Mouse (Mus musculus) neural tube, embryonic 12.5 days (tissue): ENCODE data around the gene Dgki. TPM values are rescaled to one million over a fixed set of nuclear protein-coding genes. Genes with fewer than 3 reads are reported as not detected.

Experiments
- ATAC-seq: fragments of 200-750 bp; cut with Nextera tagmentation; 2 replicates; pipeline ENCODE4 v1.8.0; 2017; ENCODE audit warnings: low read depth, mild to moderate bottlenecking, moderate TSS enrichment, moderate library complexity; ENCODE audit not compliant: low FRiP score
- H3K27ac ChIP-seq: fragments of 300-500 bp; sonication (generic); 2 replicates; pipeline ENCODE4 v1.5.1; 2016
- H3K27me3 ChIP-seq: fragments of 300-500 bp; sonication (generic); replicated peaks from 2 replicates; pipeline ENCODE4 v1.6.1; 2016; ENCODE audit warnings: mild to moderate bottlenecking
- H3K36me3 ChIP-seq: fragments of 300-500 bp; sonication (generic); 2 replicates; pipeline ENCODE4 v1.6.1; 2016; ENCODE audit warnings: mild to moderate bottlenecking
- H3K4me1 ChIP-seq: fragments of 300-500 bp; sonication (generic); 2 replicates; pipeline ENCODE4 v1.6.1; 2016
- H3K4me2 ChIP-seq: fragments of 300-500 bp; sonication (generic); replicated peaks from 2 replicates; pipeline ENCODE4 v1.6.1; 2016; ENCODE audit warnings: mild to moderate bottlenecking
- H3K4me3 ChIP-seq: fragments of 300-500 bp; sonication (generic); 2 replicates; pipeline ENCODE4 v1.5.1; 2016
- H3K9ac ChIP-seq: fragments of 300-500 bp; sonication (generic); 2 replicates; pipeline ENCODE4 v1.6.1; 2016; ENCODE audit warnings: mild to moderate bottlenecking
- H3K9me3 ChIP-seq: fragments of 300-500 bp; sonication (generic); 2 replicates; pipeline ENCODE4 v1.6.1; 2016; ENCODE audit warnings: mild to moderate bottlenecking
- WGBS: fragments of 180-500 bp; shearing (Covaris S2); methylation state at CpG from one replicate; pipeline ENCODE4 v1.1.7; 2016; 5-methylcytosine and 5-hydroxymethylcytosine counted together
- polyA plus RNA-seq: library from polyadenylated mRNA; unstranded; fragments of >200 nt; fragmentation: Nextera tagmentation; extraction: Ambion mirVana; gene quantifications from 2 replicates; pipeline ENCODE4 v1.2.1, GENCODE M21; 2016

Dgki gene
- polyA plus RNA-seq, result 4.3 and 4.9 TPM in 2 replicates

- H3K4me1 ChIP-seq, result peaks cover 23% of the 10 kb centered on the region
- under 1% methylated on average over 65 of the region's 65 CpGs for WGBS
- peak within 1 kb of the TSS; percentile 70 for H3K4me3 ChIP-seq
- H3K9me3 ChIP-seq, result no peaks in the 10 kb centered on the region
- peak within 1 kb of the TSS; percentile 91 for H3K4me2 ChIP-seq
- ATAC-seq, result peak; percentile 95
- peaks cover 15% of the 10 kb centered on the region for H3K27me3 ChIP-seq
- H3K36me3 ChIP-seq, result no peaks in the 10 kb centered on the region
- H3K9ac ChIP-seq, result peak within 1 kb of the TSS; percentile 84
- H3K27ac ChIP-seq, result 0 out of 2 replicates have a peak within 1 kb of the TSS, but pooled peaks have one; percentile 23
Measured at GRCm38 (mm10) chr6:37299562-37300390, at the start of gene Dgki. Gene Dgki (minus strand): TSS chr6:37300184.

- Histone ChIP-seq H3K4me2 (no peak overlapping the region), H3K36me3 (no peaks in the 10 kb centered on the region), H3K4me1 (no peaks in the 10 kb centered on the region; the same call in 1 of the 2 replicates), H3K4me3 (no peak overlapping the region), H3K9ac (no peak overlapping the region), H3K9me3 (no peaks in the 10 kb centered on the region), H3K27ac (no peak overlapping the region), H3K27me3 (no peaks in the 10 kb centered on the region)
- ATAC-seq, result no peak
- WGBS, result 81% methylated on average over 5 of the region's 5 CpGs
Measured at GRCm38 (mm10) chr6:37347606-37348005, 47.6 kb upstream of the Dgki start.

- Histone ChIP-seq H3K4me2 (no peak overlapping the region), H3K9ac (no peak overlapping the region), H3K4me3 (no peak overlapping the region), H3K9me3 (no peaks in the 10 kb centered on the region), H3K4me1 (0 out of 2 replicates have a peak, but pooled peaks cover 3% of the 10 kb centered on the region), H3K27me3 (no peaks in the 10 kb centered on the region), H3K27ac (no peak overlapping the region), H3K36me3 (no peaks in the 10 kb centered on the region)
- WGBS, result 89% methylated on average over 5 of the region's 5 CpGs
- ATAC-seq, result no peak
Measured at GRCm38 (mm10) chr6:37338055-37338454, 38.1 kb upstream of the Dgki start.

GRCm38 (mm10) chr6:37336831-37337260 lies 36.9 kb upstream of the Dgki start:
- Histone ChIP-seq H3K4me1 (0 out of 2 replicates have a peak, but pooled peaks cover 3% of the 10 kb centered on the region), H3K27ac (no peak overlapping the region), H3K27me3 (no peaks in the 10 kb centered on the region), H3K9ac (no peak overlapping the region), H3K4me2 (no peak overlapping the region), H3K4me3 (no peak overlapping the region), H3K36me3 (no peaks in the 10 kb centered on the region), H3K9me3 (no peaks in the 10 kb centered on the region)
- WGBS, result 12% methylated on average over 5 of the region's 5 CpGs
- ATAC-seq, result peak; percentile 37; the same call in 1 of the 2 replicates

- H3K27me3 ChIP-seq, result no peaks in the 10 kb centered on the region
- 66% methylated on average over 7 of the region's 7 CpGs for WGBS
- H3K27ac ChIP-seq, result no peak overlapping the region
- 0 out of 2 replicates have a peak, but pooled peaks cover 3% of the 10 kb centered on the region for H3K4me1 ChIP-seq
- H3K9ac ChIP-seq, result no peak overlapping the region
- no peak overlapping the region for H3K4me2 ChIP-seq
- ATAC-seq, result no peak
- H3K36me3 ChIP-seq, result no peaks in the 10 kb centered on the region
- H3K4me3 ChIP-seq, result no peak overlapping the region
- no peaks in the 10 kb centered on the region for H3K9me3 ChIP-seq
Measured at GRCm38 (mm10) chr6:37336381-37336780, 36.4 kb upstream of the Dgki start.

- no peak overlapping the region for H3K9ac ChIP-seq
- H3K9me3 ChIP-seq, result no peaks in the 10 kb centered on the region
- H3K27me3 ChIP-seq, result no peaks in the 10 kb centered on the region
- H3K4me2 ChIP-seq, result no peak overlapping the region
- H3K36me3 ChIP-seq, result no peaks in the 10 kb centered on the region
- WGBS, result 56% methylated on average over 10 of the region's 10 CpGs
- H3K4me3 ChIP-seq, result no peak overlapping the region
- H3K4me1 ChIP-seq, result peaks cover 8% of the 10 kb centered on the region; the same call in 1 of the 2 replicates
- H3K27ac ChIP-seq, result no peak overlapping the region
- no peak for ATAC-seq
Measured at GRCm38 (mm10) chr6:37332846-37333245, 32.9 kb upstream of the Dgki start.

- no peak overlapping the region for H3K9ac ChIP-seq
- no peak overlapping the region for H3K4me2 ChIP-seq
- H3K36me3 ChIP-seq, result no peaks in the 10 kb centered on the region
- H3K9me3 ChIP-seq, result no peaks in the 10 kb centered on the region
- H3K4me1 ChIP-seq, result peaks cover 11% of the 10 kb centered on the region
- H3K27me3 ChIP-seq, result no peaks in the 10 kb centered on the region
- no peak overlapping the region for H3K27ac ChIP-seq
- ATAC-seq, result peak; percentile 70; the same call in 1 of the 2 replicates
- H3K4me3 ChIP-seq, result no peak overlapping the region
- 33% methylated on average over 5 of the region's 5 CpGs for WGBS
Measured at GRCm38 (mm10) chr6:37329901-37330864, 30.2 kb upstream of the Dgki start.

GRCm38 (mm10) chr6:37329376-37329775 lies 29.4 kb upstream of the Dgki start:
- H3K4me1 ChIP-seq, result peaks cover 11% of the 10 kb centered on the region
- H3K4me3 ChIP-seq, result no peak overlapping the region
- no peaks in the 10 kb centered on the region for H3K27me3 ChIP-seq
- no peak overlapping the region for H3K4me2 ChIP-seq
- whole genome bisulfite sequencing, result 77% methylated on average over 3 of the region's 3 CpGs
- no peak overlapping the region for H3K27ac ChIP-seq
- no peaks in the 10 kb centered on the region for H3K36me3 ChIP-seq
- no peak overlapping the region for H3K9ac ChIP-seq
- ATAC-seq, result no peak
- no peaks in the 10 kb centered on the region for H3K9me3 ChIP-seq

- H3K4me1 ChIP-seq, result peaks cover 11% of the 10 kb centered on the region
- no peaks in the 10 kb centered on the region for H3K36me3 ChIP-seq
- no peak overlapping the region for H3K4me3 ChIP-seq
- H3K9me3 ChIP-seq, result no peaks in the 10 kb centered on the region
- 34% methylated on average over 7 of the region's 7 CpGs for WGBS
- H3K27ac ChIP-seq, result no peak overlapping the region
- H3K4me2 ChIP-seq, result no peak overlapping the region
- no peaks in the 10 kb centered on the region for H3K27me3 ChIP-seq
- no peak for ATAC-seq
- H3K9ac ChIP-seq, result no peak overlapping the region
Measured at GRCm38 (mm10) chr6:37328671-37329070, 28.7 kb upstream of the Dgki start.

GRCm38 (mm10) chr6:37327519-37327918 lies 27.5 kb upstream of the Dgki start:
- Histone ChIP-seq H3K9ac (no peak overlapping the region), H3K27me3 (no peaks in the 10 kb centered on the region), H3K36me3 (no peaks in the 10 kb centered on the region), H3K4me3 (no peak overlapping the region), H3K4me2 (no peak overlapping the region), H3K4me1 (peaks cover 11% of the 10 kb centered on the region), H3K27ac (no peak overlapping the region), H3K9me3 (no peaks in the 10 kb centered on the region)
- 60% methylated on average over 6 of the region's 6 CpGs for WGBS
- no peak for ATAC-seq

- ATAC-seq, result no peak
- H3K4me2 ChIP-seq, result no peak overlapping the region
- H3K9ac ChIP-seq, result no peak overlapping the region
- no peaks in the 10 kb centered on the region for H3K36me3 ChIP-seq
- H3K4me3 ChIP-seq, result no peak overlapping the region
- WGBS, result 59% methylated on average over 8 of the region's 8 CpGs
- H3K9me3 ChIP-seq, result no peaks in the 10 kb centered on the region
- no peak overlapping the region for H3K27ac ChIP-seq
- peaks cover 11% of the 10 kb centered on the region for H3K4me1 ChIP-seq
- H3K27me3 ChIP-seq, result no peaks in the 10 kb centered on the region
Measured at GRCm38 (mm10) chr6:37326603-37326955, 26.6 kb upstream of the Dgki start.
